Mouse (Mus musculus): ENCODE results near the gene Auh. TPM values are rescaled to one million over a fixed set of nuclear protein-coding genes. Genes with fewer than 3 reads are reported as not detected.

The Auh gene
- total and polyA plus RNA-seq, 3 experiments, result 14.7 to 19.5 TPM; not detected in 1

DNA sequence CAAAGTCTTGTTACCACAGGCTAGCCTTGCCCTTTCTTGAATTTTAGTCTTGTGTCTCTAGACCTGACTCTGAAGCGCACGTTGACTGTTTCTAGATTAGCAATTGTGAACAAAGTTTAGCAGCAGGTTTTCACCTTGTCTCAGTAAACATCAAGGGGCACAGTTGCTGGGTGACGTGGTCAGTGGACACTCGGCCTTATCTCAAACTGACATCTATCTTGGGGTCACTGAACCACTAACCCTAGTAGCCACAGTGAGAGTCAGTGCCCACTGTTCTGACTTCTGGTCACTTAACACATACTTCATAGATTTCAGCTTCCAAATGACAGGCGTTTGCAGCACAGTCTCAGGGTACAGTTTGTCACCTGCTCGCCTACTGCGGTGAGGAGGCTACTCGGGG lies 93.2 kb downstream of the Auh start:
- Histone ChIP-seq H3K9ac (ENCODE audit: control insufficient read depth, low read depth, low read length, poor library complexity, severe bottlenecking) (no peak overlapping the region), H3K27ac (ENCODE audit: control insufficient read depth, low read depth, low read length) (no peak overlapping the region), H3K36me3 (ENCODE audit: control insufficient read depth in 1 of 2, insufficient read depth in 2 of 2, low read length in 2 of 2) (0 out of 4 replicates have a peak, but pooled peaks cover 0 to 1% of the 10 kb centered on the region in 2 experiments), H3K27me3 (ENCODE audit: control insufficient read depth in 1 of 2, insufficient read depth in 2 of 2, low read length in 2 of 2) (no peaks in the 10 kb centered on the region), H3K4me3 (ENCODE audit: control insufficient read depth in 1 of 2, insufficient read depth in 1 of 2, low read depth in 2 of 2, low read length in 2 of 2) (no peak overlapping the region), H3K79me2 (ENCODE audit: control insufficient read depth, insufficient read depth, low read length, poor library complexity) (no peaks in the 10 kb centered on the region), H3K9me3 (replicated peaks; ENCODE audit: insufficient read depth, low read length) (no peaks in the 10 kb centered on the region), H3K4me1 (ENCODE audit: control insufficient read depth in 1 of 2, insufficient read depth in 2 of 2, low read length in 2 of 2) (no peaks in the 10 kb centered on the region; a peak in 1 of 4 replicates)
- DNase-seq (ENCODE audit: low read depth, low spot score), result no peak
- TF ChIP-seq CTCF (IDR thresholded peaks at IDR 0.05 in 2 of 3, conservative IDR thresholded peaks at IDR 0.05 in 1 of 3; ENCODE audit: control insufficient read depth in 1 of 3, insufficient read depth in 1 of 3, low read depth in 2 of 3, low read length in 3 of 3, poor library complexity in 1 of 3, severe bottlenecking in 1 of 3) (no peak), SIN3A (IDR thresholded peaks at IDR 0.05; ENCODE audit: low read length) (no peak), TAL1 (IDR thresholded peaks at IDR 0.05; ENCODE audit: low read length) (no peak), UBTF (IDR thresholded peaks at IDR 0.05; ENCODE audit: borderline replicate concordance, insufficient read depth, low read depth, low read length) (no peak), MAZ (IDR thresholded peaks at IDR 0.05; ENCODE audit: low read depth, low read length) (no peak), EP300 (IDR thresholded peaks at IDR 0.05; ENCODE audit: low read depth in 1 of 2, low read length in 2 of 2) (no peak), RCOR1 (IDR thresholded peaks at IDR 0.05; ENCODE audit: low read depth, low read length) (no peak), HCFC1 (IDR thresholded peaks at IDR 0.05; ENCODE audit: low read depth, low read length) (no peak), USF1 (IDR thresholded peaks at IDR 0.05; ENCODE audit: low read depth, low read length) (no peak), ZKSCAN1 (IDR thresholded peaks at IDR 0.05; ENCODE audit: low read depth, low read length) (no peak), CHD2 (IDR thresholded peaks at IDR 0.05; ENCODE audit: low read length) (no peak), BHLHE40 (IDR thresholded peaks at IDR 0.05; ENCODE audit: borderline replicate concordance, low read depth, low read length) (no peak), RAD21 (IDR thresholded peaks at IDR 0.05; ENCODE audit: low read depth, low read length) (no peak)

DNA sequence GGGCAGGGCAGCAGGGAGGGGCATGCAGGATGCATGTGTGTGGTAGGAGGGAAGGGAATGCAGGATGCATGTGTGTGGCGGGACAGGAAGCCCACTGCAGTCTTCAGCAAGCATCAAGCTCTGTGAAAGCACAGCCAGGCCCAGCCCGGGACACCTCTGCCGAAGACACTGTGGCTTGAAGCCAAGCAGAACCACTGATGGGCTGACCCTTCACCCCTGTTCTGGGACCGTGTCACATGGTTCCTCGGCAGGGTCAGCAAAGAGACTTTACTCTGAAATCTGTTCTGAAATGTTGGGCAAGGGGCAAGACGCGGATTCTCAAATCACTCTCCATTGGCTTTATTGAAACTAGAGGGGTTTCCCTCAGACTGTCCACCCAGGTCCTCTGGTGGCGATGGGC lies 94.9 kb downstream of the Auh start:
- Histone ChIP-seq H3K36me3 (ENCODE audit: control insufficient read depth in 1 of 2, insufficient read depth in 2 of 2, low read length in 2 of 2) (0 out of 4 replicates have a peak, but pooled peaks cover 0 to 3% of the 10 kb centered on the region in 2 experiments), H3K27ac (ENCODE audit: control insufficient read depth, low read depth, low read length) (no peak overlapping the region)

DNA sequence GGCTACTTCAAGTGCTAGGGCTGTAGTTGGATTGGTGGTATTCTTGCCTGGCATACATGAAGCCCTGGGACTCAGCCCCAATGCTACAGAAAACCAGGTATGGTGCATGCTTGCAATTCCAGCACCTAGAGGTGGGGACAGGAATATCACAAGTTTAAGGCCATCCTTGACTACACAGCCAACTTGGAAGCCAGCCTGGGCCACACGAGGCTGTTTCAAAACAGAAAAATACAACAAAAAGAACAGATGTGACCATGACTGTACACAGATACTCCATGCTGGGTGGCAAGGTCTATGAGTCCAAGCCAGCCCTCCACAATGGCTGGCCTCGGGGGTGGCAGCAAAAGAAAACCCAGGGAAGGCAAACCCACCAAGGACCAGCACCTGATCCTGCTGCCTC lies 95.7 kb downstream of the Auh start:
- no peak overlapping the region for H3K4me3 ChIP-seq (ENCODE audit: control insufficient read depth in 1 of 2, insufficient read depth in 1 of 2, low read depth in 2 of 2, low read length in 2 of 2)
- no peak overlapping the region for H3K27ac ChIP-seq (ENCODE audit: control insufficient read depth, low read depth, low read length)
- DNase-seq (ENCODE audit: low read depth, low spot score), result no peak
- peaks cover 0 to 4% of the 10 kb centered on the region in 2 experiments; a peak in 1 of 4 replicates for H3K36me3 ChIP-seq (ENCODE audit: control insufficient read depth in 1 of 2, insufficient read depth in 2 of 2, low read length in 2 of 2)
- no peak for TF ChIP-seq TBP (IDR thresholded peaks at IDR 0.05; ENCODE audit: low read depth, low read length)
- no peak for TF ChIP-seq NRF1 (IDR thresholded peaks at IDR 0.05; ENCODE audit: insufficient read depth, low read depth, low read length, poor library complexity, severe bottlenecking)
- TF ChIP-seq ZMIZ1 (IDR thresholded peaks at IDR 0.05; ENCODE audit: low read depth, low read length), result no peak
- no peak for TF ChIP-seq EP300 (IDR thresholded peaks at IDR 0.05; ENCODE audit: low read depth in 1 of 2, low read length in 2 of 2)
- TF ChIP-seq POLR2A (IDR thresholded peaks at IDR 0.05; ENCODE audit: control insufficient read depth in 1 of 2, insufficient read depth in 1 of 2, low read depth in 1 of 2, low read length in 2 of 2, poor library complexity in 1 of 2), result no peak
- no peak for TF ChIP-seq SMC3 (IDR thresholded peaks at IDR 0.05; ENCODE audit: low read depth, low read length)
- TF ChIP-seq ELF1 (IDR thresholded peaks at IDR 0.05; ENCODE audit: low read depth, low read length), result no peak
- TF ChIP-seq MYC (IDR thresholded peaks at IDR 0.05; ENCODE audit: low read depth, low read length), result no peak
- TF ChIP-seq JUND (IDR thresholded peaks at IDR 0.05; ENCODE audit: low read depth, low read length), result no peak
- H3K9me3 ChIP-seq (replicated peaks; ENCODE audit: insufficient read depth, low read length), result no peaks in the 10 kb centered on the region
- H3K27me3 ChIP-seq (ENCODE audit: control insufficient read depth in 1 of 2, insufficient read depth in 2 of 2, low read length in 2 of 2), result no peaks in the 10 kb centered on the region
- H3K4me1 ChIP-seq (ENCODE audit: control insufficient read depth in 1 of 2, insufficient read depth in 2 of 2, low read length in 2 of 2), result peaks cover 0 to 4% of the 10 kb centered on the region in 2 experiments; a peak in 2 of 4 replicates
- H3K9ac ChIP-seq (ENCODE audit: control insufficient read depth, low read depth, low read length, poor library complexity, severe bottlenecking), result no peak overlapping the region
- H3K79me2 ChIP-seq (ENCODE audit: control insufficient read depth, insufficient read depth, low read length, poor library complexity), result no peaks in the 10 kb centered on the region

More for the DNA sequence above, 94.9 kb downstream of the Auh start:
- Histone ChIP-seq H3K79me2 (ENCODE audit: control insufficient read depth, insufficient read depth, low read length, poor library complexity) (no peaks in the 10 kb centered on the region), H3K4me1 (ENCODE audit: control insufficient read depth in 1 of 2, insufficient read depth in 2 of 2, low read length in 2 of 2) (peaks cover 0 to 3% of the 10 kb centered on the region in 2 experiments; a peak in 1 of 4 replicates), H3K9me3 (replicated peaks; ENCODE audit: insufficient read depth, low read length) (no peaks in the 10 kb centered on the region), H3K27me3 (ENCODE audit: control insufficient read depth in 1 of 2, insufficient read depth in 2 of 2, low read length in 2 of 2) (no peaks in the 10 kb centered on the region), H3K4me3 (ENCODE audit: control insufficient read depth in 1 of 2, insufficient read depth in 1 of 2, low read depth in 2 of 2, low read length in 2 of 2) (no peak overlapping the region), H3K9ac (ENCODE audit: control insufficient read depth, low read depth, low read length, poor library complexity, severe bottlenecking) (no peak overlapping the region)
- TF ChIP-seq TBP (IDR thresholded peaks at IDR 0.05; ENCODE audit: low read depth, low read length), result no peak
- DNase-seq (ENCODE audit: low read depth, low spot score), result no peak
